Mouse (Mus musculus) intestine, embryonic 16.5 days (tissue): Measurements from ENCODE around the gene Itpkb. TPM values are rescaled to one million over a fixed set of nuclear protein-coding genes. Genes with fewer than 3 reads are reported as not detected.
A peak's percentile ranks its signal among the peaks of the same experiment; 100 is the strongest.

Experiments
- ATAC-seq: fragments of 200-750 bp; cut with Nextera tagmentation; 2 replicates; pipeline ENCODE4 v1.8.0; 2017; ENCODE audit warnings: moderate TSS enrichment, moderate library complexity
- H3K27ac ChIP-seq: fragments of 300-500 bp; sonication (generic); 2 replicates; pipeline ENCODE4 v1.5.1; 2014; ENCODE audit warnings: mild to moderate bottlenecking, low read length
- H3K27me3 ChIP-seq: fragments of 300-500 bp; sonication (generic); replicated peaks from 2 replicates; pipeline ENCODE4 v1.6.1; 2014; ENCODE audit warnings: low read length, control low read depth, mixed read lengths; ENCODE audit not compliant: control insufficient read depth, insufficient read depth
- H3K36me3 ChIP-seq: fragments of 300-500 bp; sonication (generic); 2 replicates; pipeline ENCODE4 v1.6.1; 2014; ENCODE audit warnings: low read length, control low read depth; ENCODE audit not compliant: control insufficient read depth, insufficient read depth
- H3K4me1 ChIP-seq: fragments of 300-500 bp; sonication (generic); 2 replicates; pipeline ENCODE4 v1.6.1; 2014; ENCODE audit warnings: low read length, control low read depth, mixed read lengths; ENCODE audit not compliant: control insufficient read depth, insufficient read depth
- H3K4me2 ChIP-seq: fragments of 300-500 bp; sonication (generic); 2 replicates; pipeline ENCODE4 v1.6.1; 2014; ENCODE audit warnings: low read depth, low read length, control low read depth
- H3K4me3 ChIP-seq: fragments of 300-500 bp; sonication (generic); 2 replicates; pipeline ENCODE4 v1.5.1; 2014; ENCODE audit warnings: mild to moderate bottlenecking, low read length
- H3K9ac ChIP-seq: fragments of 300-500 bp; sonication (generic); 2 replicates; pipeline ENCODE4 v1.6.1; 2014; ENCODE audit warnings: low read depth, low read length
- H3K9me3 ChIP-seq: fragments of 300-500 bp; sonication (generic); 2 replicates; pipeline ENCODE4 v1.6.1; 2016; ENCODE audit warnings: low read length, control low read depth; ENCODE audit not compliant: control insufficient read depth
- WGBS: fragments of 180-500 bp; shearing (Covaris S2); extraction: QIAGEN DNeasy Blood & Tissue Kit; methylation state at CpG from one replicate; pipeline ENCODE4 v1.1.7; 2014; 5-methylcytosine and 5-hydroxymethylcytosine counted together
- polyA plus RNA-seq: library from polyadenylated mRNA; unstranded; fragments of >200 nt; fragmentation: Nextera tagmentation; extraction: Ambion mirVana; gene quantifications from 2 replicates; pipeline ENCODE4 v1.2.1, GENCODE M21; 2015

Gene Itpkb
- polyA plus RNA-seq, 1 experiment from 2014 or later: 5.1 TPM

DNA sequence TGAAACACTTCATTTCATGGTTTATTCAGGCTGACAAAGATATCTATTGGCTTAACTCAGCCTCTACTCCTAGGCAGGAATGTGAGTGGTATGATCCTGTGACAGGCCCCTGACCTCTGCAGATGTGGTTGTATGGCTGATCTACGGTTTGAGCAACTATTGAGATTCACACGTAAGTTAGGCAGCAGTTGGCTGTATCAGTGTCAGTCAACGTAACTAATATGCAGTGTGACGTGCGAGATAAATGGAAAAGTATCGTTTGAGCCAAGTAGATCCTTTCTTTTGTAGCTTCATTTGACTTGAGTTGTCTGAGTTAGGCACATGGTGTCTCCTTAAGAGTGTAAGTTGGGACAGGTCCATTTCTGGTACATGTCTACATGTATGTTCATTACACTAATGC lies 4.3 kb downstream of the Itpkb start:
- no peak for ATAC-seq
- no peak overlapping the region for H3K27ac ChIP-seq
- H3K4me3 ChIP-seq: peak overlapping the region; percentile 80
- H3K4me1 ChIP-seq: peaks cover 40% of the 10 kb centered on the region
- no peaks in the 10 kb centered on the region for H3K9me3 ChIP-seq
- 0 out of 2 replicates have a peak, but pooled peaks cover 8% of the 10 kb centered on the region for H3K36me3 ChIP-seq
- no peak overlapping the region for H3K9ac ChIP-seq
- 75% methylated on average over 6 of the region's 6 CpGs for WGBS
- H3K4me2 ChIP-seq: peak overlapping the region; percentile 97
- no peaks in the 10 kb centered on the region for H3K27me3 ChIP-seq

DNA sequence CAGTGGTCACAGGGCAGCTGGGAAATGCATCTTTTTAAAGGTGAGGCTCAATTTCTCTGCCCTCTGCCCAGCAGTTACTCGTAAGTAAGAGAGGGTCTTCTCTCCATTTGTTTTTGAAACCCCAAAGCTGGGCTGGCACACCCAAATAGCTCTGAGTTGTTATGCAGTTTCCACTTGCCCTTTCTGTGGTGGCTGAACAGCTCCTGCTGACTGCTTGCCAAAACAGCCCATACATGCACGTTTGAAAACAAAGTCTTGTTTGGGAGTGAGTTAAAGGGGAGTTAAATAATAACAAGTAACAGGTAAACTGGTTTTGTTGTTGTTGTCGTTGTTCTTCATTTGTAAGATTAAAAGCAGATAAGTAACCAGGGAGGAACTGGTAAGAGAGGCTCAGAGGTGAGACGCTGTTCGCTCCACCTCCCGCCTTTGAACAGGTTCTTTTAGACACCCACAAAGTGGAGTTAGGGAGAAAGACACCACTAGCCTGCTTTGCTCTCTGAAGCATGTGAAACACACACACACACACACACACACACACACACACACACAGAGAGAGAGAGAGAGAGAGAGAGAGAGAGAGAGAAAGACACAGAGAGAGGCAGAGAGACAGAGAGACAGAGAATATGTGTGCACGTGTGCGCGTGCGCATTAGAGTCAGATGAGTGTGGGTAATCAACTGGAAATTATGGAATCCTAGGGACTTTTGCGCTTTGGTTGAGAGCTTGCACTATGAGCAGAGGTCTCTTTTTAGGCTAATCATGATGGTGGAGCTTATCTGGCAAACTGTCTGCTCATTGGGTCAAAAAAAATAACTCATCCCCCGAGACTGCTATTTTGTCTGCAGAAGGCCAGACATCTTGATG lies 5.5 kb downstream of the Itpkb start:
- no peak overlapping the region for H3K9ac ChIP-seq
- 78% methylated on average over 12 of the region's 12 CpGs for WGBS
- H3K4me3 ChIP-seq: 0 out of 2 replicates have a peak overlapping the region, but pooled peaks have one; percentile 0
- no peaks in the 10 kb centered on the region for H3K27me3 ChIP-seq
- H3K27ac ChIP-seq: no peak overlapping the region
- H3K36me3 ChIP-seq: 0 out of 2 replicates have a peak, but pooled peaks cover 8% of the 10 kb centered on the region
- no peaks in the 10 kb centered on the region for H3K9me3 ChIP-seq
- peaks cover 39% of the 10 kb centered on the region for H3K4me1 ChIP-seq
- peak overlapping the region; percentile 97; the same call in 1 of the 2 replicates for H3K4me2 ChIP-seq
- no peak for ATAC-seq

DNA sequence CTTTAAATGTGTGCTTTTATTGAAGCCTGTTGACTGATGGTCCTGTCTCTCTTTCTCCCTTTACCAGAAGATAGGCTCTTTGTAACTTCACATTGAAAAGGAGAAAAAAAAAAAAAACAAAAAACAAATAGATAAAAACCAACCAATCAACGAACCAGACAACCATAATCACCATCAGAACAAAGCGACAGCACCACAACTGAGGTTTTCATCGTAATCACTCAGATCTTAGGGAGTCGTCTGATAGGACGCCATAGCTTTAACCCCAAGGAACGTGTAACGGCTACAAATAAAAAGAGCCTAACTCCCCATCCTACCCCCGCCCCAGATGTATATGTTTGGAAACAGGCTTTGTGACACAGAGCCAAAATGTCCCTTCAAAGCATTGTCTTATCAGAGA lies 8.1 kb downstream of the Itpkb start:
- Histone ChIP-seq H3K27ac (no peak overlapping the region), H3K4me3 (no peak overlapping the region), H3K9ac (no peak overlapping the region), H3K4me1 (peaks cover 24% of the 10 kb centered on the region), H3K4me2 (no peak overlapping the region), H3K9me3 (no peaks in the 10 kb centered on the region), H3K27me3 (no peaks in the 10 kb centered on the region), H3K36me3 (0 out of 2 replicates have a peak, but pooled peaks cover 5% of the 10 kb centered on the region)
- ATAC-seq: no peak
- WGBS: 82% methylated on average over 8 of the region's 8 CpGs

DNA sequence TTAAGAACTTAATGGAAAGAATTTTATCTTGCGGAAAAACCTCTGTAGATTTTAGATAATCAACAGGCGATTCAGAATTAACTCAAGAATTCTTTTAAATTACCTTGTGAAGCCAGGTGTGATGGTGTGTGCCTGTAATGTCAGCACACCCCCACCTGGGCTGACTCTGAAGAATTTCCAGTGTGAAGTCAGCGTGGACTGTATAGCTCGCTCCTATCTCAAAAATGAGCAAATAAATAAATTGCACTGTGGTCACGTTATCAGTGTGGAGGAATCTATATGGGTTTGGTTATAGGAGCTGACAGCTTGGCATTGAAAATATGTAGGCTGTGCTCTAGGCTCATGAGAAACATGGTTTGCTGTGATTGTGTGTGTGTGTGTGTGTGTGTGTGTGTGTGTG lies 8.9 kb downstream of the Itpkb start:
- H3K36me3 ChIP-seq: 0 out of 2 replicates have a peak, but pooled peaks cover 2% of the 10 kb centered on the region
- no peak overlapping the region for H3K4me3 ChIP-seq
- H3K27me3 ChIP-seq: no peaks in the 10 kb centered on the region
- peaks cover 21% of the 10 kb centered on the region for H3K4me1 ChIP-seq
- peak; percentile 82 for ATAC-seq
- no peak overlapping the region for H3K9ac ChIP-seq
- no peaks in the 10 kb centered on the region for H3K9me3 ChIP-seq
- WGBS: 58% methylated on average over 5 of the region's 5 CpGs
- no peak overlapping the region for H3K27ac ChIP-seq
- no peak overlapping the region for H3K4me2 ChIP-seq

DNA sequence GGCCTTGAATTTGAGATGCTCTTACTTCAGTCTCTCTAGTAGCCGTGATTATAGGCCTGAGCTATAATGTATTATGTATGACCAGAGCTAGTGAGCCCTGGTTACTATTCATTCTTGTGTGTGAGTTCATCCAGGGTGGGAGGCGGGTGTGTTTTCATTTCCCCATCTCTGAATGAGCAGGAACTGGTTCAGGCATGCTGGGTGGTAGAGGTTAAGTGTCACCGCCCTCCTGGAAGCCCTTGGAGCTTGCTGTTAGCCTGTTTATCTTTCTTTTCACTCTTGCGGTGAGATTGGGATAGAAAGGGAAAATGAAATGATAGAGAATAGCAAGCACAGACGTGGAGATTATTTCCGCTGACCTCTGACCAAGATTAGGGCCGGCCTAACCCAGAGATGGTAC lies 12.7 kb downstream of the Itpkb start:
- ATAC-seq: no peak
- no peak overlapping the region for H3K27ac ChIP-seq
- no peak overlapping the region for H3K4me2 ChIP-seq
- H3K36me3 ChIP-seq: no peaks in the 10 kb centered on the region
- no peak overlapping the region for H3K4me3 ChIP-seq
- 77% methylated on average over 7 of the region's 7 CpGs for WGBS
- no peak overlapping the region for H3K9ac ChIP-seq
- H3K27me3 ChIP-seq: no peaks in the 10 kb centered on the region
- peaks cover 7% of the 10 kb centered on the region; the same call in 1 of the 2 replicates for H3K4me1 ChIP-seq
- no peaks in the 10 kb centered on the region for H3K9me3 ChIP-seq

DNA sequence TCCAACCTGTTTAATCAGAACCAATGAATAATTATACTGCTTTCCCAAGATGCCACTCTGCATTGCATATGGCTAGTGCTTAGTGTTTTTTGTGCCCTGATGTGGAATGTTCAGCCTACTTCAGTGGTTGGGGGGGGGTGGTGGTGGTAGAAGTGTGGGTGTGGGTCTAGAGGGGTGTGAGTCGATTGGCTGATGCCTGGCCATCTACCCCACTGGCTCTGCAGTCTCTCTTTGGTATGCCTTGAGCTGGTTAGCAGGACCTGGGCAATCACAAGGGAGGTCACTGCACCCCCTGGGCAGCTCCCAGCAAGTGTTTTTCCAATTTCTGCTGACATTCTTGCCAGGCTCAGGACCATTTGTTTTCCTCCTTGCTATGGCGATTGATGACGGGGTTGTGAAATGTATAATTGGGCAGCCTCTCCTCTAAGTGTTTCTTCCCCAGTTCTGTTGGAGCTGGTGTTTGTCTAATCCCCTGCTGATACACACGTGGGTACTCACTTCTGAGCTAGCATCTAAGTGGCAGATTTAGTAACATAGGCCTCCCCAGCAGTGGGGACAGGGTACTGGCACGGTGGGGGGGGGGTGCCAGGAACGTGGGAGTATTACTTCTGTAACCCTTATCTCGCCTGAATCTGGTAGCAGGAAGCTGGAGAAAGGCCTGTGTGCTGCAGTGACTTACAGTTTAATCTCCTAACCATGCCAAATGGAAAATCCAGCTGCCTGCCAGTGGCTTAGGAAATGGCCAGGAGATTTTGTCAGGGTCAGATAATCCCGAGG lies 13.3 kb downstream of the Itpkb start:
- no peaks in the 10 kb centered on the region for H3K27me3 ChIP-seq
- no peak overlapping the region for H3K9ac ChIP-seq
- no peak for ATAC-seq
- 49% methylated on average over 8 of the region's 8 CpGs for WGBS
- no peaks in the 10 kb centered on the region for H3K9me3 ChIP-seq
- no peak overlapping the region for H3K4me3 ChIP-seq
- H3K27ac ChIP-seq: no peak overlapping the region
- no peaks in the 10 kb centered on the region for H3K36me3 ChIP-seq
- H3K4me2 ChIP-seq: no peak overlapping the region
- H3K4me1 ChIP-seq: peaks cover 7% of the 10 kb centered on the region; the same call in 1 of the 2 replicates

DNA sequence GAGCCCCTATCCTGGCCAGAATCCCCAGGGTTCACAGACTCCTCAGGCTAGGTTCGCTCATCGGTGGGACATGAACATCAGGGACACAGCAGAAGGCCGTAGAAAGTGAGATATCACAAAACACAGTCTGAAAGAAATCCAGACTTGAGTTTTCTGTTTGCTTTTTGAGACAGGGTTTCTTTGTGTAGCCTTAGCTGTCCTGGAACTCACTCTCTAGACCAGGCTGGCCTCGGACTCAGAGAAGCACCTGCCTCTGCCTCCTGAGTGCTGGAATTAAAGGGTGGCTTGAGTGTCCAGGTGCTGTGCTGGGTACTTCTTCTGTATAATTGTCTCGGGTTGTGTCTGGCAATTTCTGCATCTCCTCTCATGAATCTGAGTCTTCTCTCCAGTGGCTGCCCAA lies 14.8 kb downstream of the Itpkb start:
- Histone ChIP-seq H3K36me3 (no peaks in the 10 kb centered on the region), H3K9ac (no peak overlapping the region), H3K9me3 (no peaks in the 10 kb centered on the region), H3K4me3 (no peak overlapping the region), H3K27ac (no peak overlapping the region), H3K4me2 (no peak overlapping the region), H3K4me1 (0 out of 2 replicates have a peak, but pooled peaks cover 5% of the 10 kb centered on the region), H3K27me3 (no peaks in the 10 kb centered on the region)
- ATAC-seq: no peak
- 86% methylated on average over 5 of the region's 5 CpGs for WGBS

DNA sequence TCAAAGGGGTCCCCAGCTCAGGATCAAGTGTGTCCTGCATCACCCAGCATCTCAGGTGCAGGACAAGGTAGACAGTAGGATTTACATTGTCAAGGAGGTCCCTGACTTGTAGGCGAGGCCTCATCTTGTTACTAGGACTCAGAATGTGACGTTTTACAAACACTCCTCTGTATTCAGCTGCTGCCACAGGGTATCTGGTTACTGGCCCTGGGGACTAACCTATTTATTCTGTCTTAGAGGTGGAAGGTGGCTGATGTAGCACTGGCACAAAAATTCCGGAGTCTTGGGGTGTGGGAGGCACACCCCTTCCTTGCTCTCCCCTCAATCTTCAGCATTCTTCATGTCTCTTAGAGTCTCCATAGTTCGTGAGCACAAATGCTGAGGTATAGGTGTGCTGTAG lies 16.8 kb downstream of the Itpkb start:
- WGBS: 65% methylated on average over 4 of the region's 4 CpGs
- Histone ChIP-seq H3K27ac (no peak overlapping the region), H3K27me3 (no peaks in the 10 kb centered on the region), H3K36me3 (no peaks in the 10 kb centered on the region), H3K9ac (no peak overlapping the region), H3K4me1 (0 out of 2 replicates have a peak, but pooled peaks cover 5% of the 10 kb centered on the region), H3K4me3 (no peak overlapping the region), H3K4me2 (no peak overlapping the region), H3K9me3 (no peaks in the 10 kb centered on the region)
- ATAC-seq: no peak

DNA sequence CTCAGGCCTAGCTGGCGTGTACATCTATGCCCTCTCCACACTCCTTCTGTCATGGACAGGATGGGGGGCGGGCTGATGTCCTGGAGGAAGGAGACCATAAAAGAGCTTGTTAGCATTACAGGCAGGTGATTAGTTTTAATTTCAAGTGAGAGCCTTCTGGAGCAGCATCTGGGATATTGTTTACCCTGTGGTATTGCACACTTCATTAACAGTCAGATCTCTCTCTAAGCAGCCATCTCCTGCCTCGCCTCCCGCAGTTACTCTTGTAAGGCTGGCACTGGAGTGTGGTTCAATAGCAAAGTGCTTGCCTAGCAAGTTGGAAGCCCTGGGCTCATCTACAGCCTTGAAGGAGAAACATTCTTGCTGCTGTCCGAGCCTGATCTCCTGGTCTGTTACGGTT lies 17.6 kb downstream of the Itpkb start:
- H3K4me1 ChIP-seq: 0 out of 2 replicates have a peak, but pooled peaks cover 5% of the 10 kb centered on the region
- no peaks in the 10 kb centered on the region for H3K27me3 ChIP-seq
- WGBS: 77% methylated on average over 6 of the region's 6 CpGs
- H3K9ac ChIP-seq: no peak overlapping the region
- no peaks in the 10 kb centered on the region for H3K9me3 ChIP-seq
- H3K4me2 ChIP-seq: no peak overlapping the region
- ATAC-seq: no peak
- no peak overlapping the region for H3K27ac ChIP-seq
- no peaks in the 10 kb centered on the region for H3K36me3 ChIP-seq
- no peak overlapping the region for H3K4me3 ChIP-seq
